Mouse (Mus musculus): ENCODE data around the gene Eno3. TPM values are rescaled to one million over a fixed set of nuclear protein-coding genes. Genes with fewer than 3 reads are reported as not detected.

Gene Eno3
- polyA plus RNA-seq, 1 experiment = 1,151 TPM

GRCm38 (mm10) chr11:70615074-70615473 is 41.9 kb upstream of the Eno3 start:
- Histone ChIP-seq H3K79me3 (ENCODE audit: low read depth) (no peaks in the 10 kb centered on the region), H3K79me2 (ENCODE audit: control insufficient read depth, insufficient read depth) (no peaks in the 10 kb centered on the region), H3K27me3 (ENCODE audit: control insufficient read depth, insufficient read depth, insufficient read length) (no peaks in the 10 kb centered on the region), H3ac (ENCODE audit: control insufficient read depth, insufficient read length, low read depth) (no peak overlapping the region), H3K36me3 (ENCODE audit: control insufficient read depth, insufficient read depth) (peaks cover 34% of the 10 kb centered on the region), H3K4me3 (ENCODE audit: insufficient read depth, poor library complexity, severe bottlenecking) (no peak overlapping the region)
- no peak for TF ChIP-seq USF1 (IDR thresholded peaks at IDR 0.05; ENCODE audit: low read depth)
- no peak for TF ChIP-seq FOSL1 (IDR thresholded peaks at IDR 0.05; ENCODE audit: insufficient read depth, low read length, poor library complexity, severe bottlenecking)
- TF ChIP-seq CEBPB (IDR thresholded peaks at IDR 0.05; ENCODE audit: low read depth) = no peak
- TF ChIP-seq MYOG (IDR thresholded peaks at IDR 0.05; ENCODE audit: control insufficient read depth, extremely low read depth, insufficient read length) = no peak
- TF ChIP-seq MAX (IDR thresholded peaks at IDR 0.05) = no peak

GRCm38 (mm10) chr11:70615516-70616093 is 41.4 kb upstream of the Eno3 start, which contains the start of gene 4930544D05Rik:
4930544D05Rik (plus strand) TSS chr11:70615848.
- Histone ChIP-seq H3K27me3 (ENCODE audit: control insufficient read depth, insufficient read depth, insufficient read length) (no peaks in the 10 kb centered on the region), H3K36me3 (ENCODE audit: control insufficient read depth, insufficient read depth) (peaks cover 29% of the 10 kb centered on the region), H3K79me2 (ENCODE audit: control insufficient read depth, insufficient read depth) (no peaks in the 10 kb centered on the region), H3K4me3 (ENCODE audit: insufficient read depth, poor library complexity, severe bottlenecking) (no peak within 1 kb of the TSS), H3K79me3 (ENCODE audit: low read depth) (no peaks in the 10 kb centered on the region), H3ac (ENCODE audit: control insufficient read depth, insufficient read length, low read depth) (no peak within 1 kb of the TSS)
- TF ChIP-seq FOSL1 (IDR thresholded peaks at IDR 0.05; ENCODE audit: insufficient read depth, low read length, poor library complexity, severe bottlenecking) = no peak
- peak; percentile 29 for TF ChIP-seq CEBPB (IDR thresholded peaks at IDR 0.05; ENCODE audit: low read depth)

GRCm38 (mm10) chr11:70619101-70619500 is 37.9 kb upstream of the Eno3 start, which contains the start of gene Chrne:
Chrne (minus strand) TSS chr11:70619216.
- no peaks in the 10 kb centered on the region for H3K79me2 ChIP-seq (ENCODE audit: control insufficient read depth, insufficient read depth)
- H3K27me3 ChIP-seq (ENCODE audit: control insufficient read depth, insufficient read depth, insufficient read length) = no peaks in the 10 kb centered on the region
- no peak within 1 kb of the TSS for H3ac ChIP-seq (ENCODE audit: control insufficient read depth, insufficient read length, low read depth)
- H3K79me3 ChIP-seq (ENCODE audit: low read depth) = no peaks in the 10 kb centered on the region
- H3K36me3 ChIP-seq (ENCODE audit: control insufficient read depth, insufficient read depth) = no peaks in the 10 kb centered on the region
- TF ChIP-seq CTCF (IDR thresholded peaks at IDR 0.05; ENCODE audit: control insufficient read depth, insufficient read depth, insufficient read length) (no peak), MYOG (IDR thresholded peaks at IDR 0.05; ENCODE audit: control insufficient read depth, extremely low read depth, insufficient read length) (no peak), MAX (IDR thresholded peaks at IDR 0.05) (no peak), FOSL1 (IDR thresholded peaks at IDR 0.05; ENCODE audit: insufficient read depth, low read length, poor library complexity, severe bottlenecking) (no peak)
- H3K4me3 ChIP-seq (ENCODE audit: insufficient read depth, poor library complexity, severe bottlenecking) = no peak within 1 kb of the TSS

- Histone ChIP-seq H3K27me3 (ENCODE audit: control insufficient read depth, insufficient read depth, insufficient read length) (no peaks in the 10 kb centered on the region), H3ac (ENCODE audit: control insufficient read depth, insufficient read length, low read depth) (no peak overlapping the region), H3K79me3 (ENCODE audit: low read depth) (no peaks in the 10 kb centered on the region), H3K79me2 (ENCODE audit: control insufficient read depth, insufficient read depth) (no peaks in the 10 kb centered on the region), H3K36me3 (ENCODE audit: control insufficient read depth, insufficient read depth) (no peaks in the 10 kb centered on the region), H3K4me3 (ENCODE audit: insufficient read depth, poor library complexity, severe bottlenecking) (no peak overlapping the region)
- no peak for TF ChIP-seq MAX (IDR thresholded peaks at IDR 0.05)
- peak; percentile 38 for TF ChIP-seq MYOD1 (IDR thresholded peaks at IDR 0.05; ENCODE audit: control insufficient read depth, insufficient read length, low read depth)
Measured at GRCm38 (mm10) chr11:70621972-70622814, 34.8 kb upstream of the Eno3 start.

- no peak overlapping the region for H3ac ChIP-seq (ENCODE audit: control insufficient read depth, insufficient read length, low read depth)
- H3K4me3 ChIP-seq (ENCODE audit: insufficient read depth, poor library complexity, severe bottlenecking) = no peak overlapping the region
- H3K36me3 ChIP-seq (ENCODE audit: control insufficient read depth, insufficient read depth) = no peaks in the 10 kb centered on the region
- TF ChIP-seq CEBPB (IDR thresholded peaks at IDR 0.05; ENCODE audit: low read depth) (no peak), MAX (IDR thresholded peaks at IDR 0.05) (no peak), FOSL1 (IDR thresholded peaks at IDR 0.05; ENCODE audit: insufficient read depth, low read length, poor library complexity, severe bottlenecking) (no peak), USF1 (IDR thresholded peaks at IDR 0.05; ENCODE audit: low read depth) (no peak), CTCF (IDR thresholded peaks at IDR 0.05; ENCODE audit: control insufficient read depth, insufficient read depth, insufficient read length) (no peak), MYOG (IDR thresholded peaks at IDR 0.05; ENCODE audit: control insufficient read depth, extremely low read depth, insufficient read length) (no peak), MYOD1 (IDR thresholded peaks at IDR 0.05; ENCODE audit: control insufficient read depth, insufficient read length, low read depth) (no peak)
- H3K27me3 ChIP-seq (ENCODE audit: control insufficient read depth, insufficient read depth, insufficient read length) = no peaks in the 10 kb centered on the region
- no peaks in the 10 kb centered on the region for H3K79me3 ChIP-seq (ENCODE audit: low read depth)
- no peaks in the 10 kb centered on the region for H3K79me2 ChIP-seq (ENCODE audit: control insufficient read depth, insufficient read depth)
Measured at GRCm38 (mm10) chr11:70623053-70623742, 33.8 kb upstream of the Eno3 start.

- TF ChIP-seq MAX (IDR thresholded peaks at IDR 0.05) = peak; percentile 87
- TF ChIP-seq MYOG (IDR thresholded peaks at IDR 0.05; ENCODE audit: control insufficient read depth, extremely low read depth, insufficient read length) = no peak
- TF ChIP-seq CTCF (IDR thresholded peaks at IDR 0.05; ENCODE audit: control insufficient read depth, insufficient read depth, insufficient read length) = peak; percentile 21
- H3K79me3 ChIP-seq (ENCODE audit: low read depth) = no peaks in the 10 kb centered on the region
- H3ac ChIP-seq (ENCODE audit: control insufficient read depth, insufficient read length, low read depth) = no peak overlapping the region
- H3K36me3 ChIP-seq (ENCODE audit: control insufficient read depth, insufficient read depth) = no peaks in the 10 kb centered on the region
- no peaks in the 10 kb centered on the region for H3K79me2 ChIP-seq (ENCODE audit: control insufficient read depth, insufficient read depth)
- H3K4me3 ChIP-seq (ENCODE audit: insufficient read depth, poor library complexity, severe bottlenecking) = no peak overlapping the region
- H3K27me3 ChIP-seq (ENCODE audit: control insufficient read depth, insufficient read depth, insufficient read length) = no peaks in the 10 kb centered on the region
Measured at GRCm38 (mm10) chr11:70625473-70625872, 31.5 kb upstream of the Eno3 start.

Data from C2C12 (cell line).